Mouse (Mus musculus) lung, postnatal 0 days (tissue): ENCODE measurements around the gene Ifih1. TPM values are rescaled to one million over a fixed set of nuclear protein-coding genes. Genes with fewer than 3 reads are reported as not detected.

ENCODE experiments used
- ATAC-seq: fragments of 200-750 bp; cut with Nextera tagmentation; 2 replicates; pipeline ENCODE4 v1.8.0; 2017; ENCODE audit warnings: moderate library complexity
- DNase-seq: peaks from one replicate; pipeline ENCODE4 v3.0.0-alpha.2; 2016; ENCODE audit warnings: low spot score
- H3K27ac ChIP-seq: fragments of 300-500 bp; sonication (generic); 2 replicates; pipeline ENCODE4 v1.5.1; 2014; ENCODE audit warnings: antibody characterized with exemption, mild to moderate bottlenecking, low read length, mixed read lengths
- H3K27me3 ChIP-seq: fragments of 300-500 bp; sonication (generic); replicated peaks from 2 replicates; pipeline ENCODE4 v1.6.1; 2014; ENCODE audit warnings: low read length, mixed read lengths; ENCODE audit not compliant: insufficient read depth
- H3K36me3 ChIP-seq: fragments of 300-500 bp; sonication (generic); 2 replicates; pipeline ENCODE4 v1.6.1; 2014; ENCODE audit warnings: low read length, mixed read lengths; ENCODE audit not compliant: insufficient read depth
- H3K4me1 ChIP-seq: fragments of 300-500 bp; sonication (generic); 2 replicates; pipeline ENCODE4 v1.6.1; 2014; ENCODE audit warnings: antibody characterized with exemption, low read depth, low read length, mixed read lengths; ENCODE audit not compliant: insufficient read depth
- H3K4me2 ChIP-seq: fragments of 300-500 bp; sonication (generic); replicated peaks from 2 replicates; pipeline ENCODE4 v1.6.1; 2014; ENCODE audit warnings: low read depth, mild to moderate bottlenecking, low read length, moderate library complexity, mixed read lengths
- H3K4me3 ChIP-seq: fragments of 300-500 bp; sonication (generic); 2 replicates; pipeline ENCODE4 v1.5.1; 2014; ENCODE audit warnings: low read depth, low read length
- H3K9ac ChIP-seq: fragments of 300-500 bp; sonication (generic); replicated peaks from 2 replicates; pipeline ENCODE4 v1.6.1; 2014; ENCODE audit warnings: low read depth, mild to moderate bottlenecking
- H3K9me3 ChIP-seq: fragments of 300-500 bp; sonication (generic); 2 replicates; pipeline ENCODE4 v1.6.1; 2016; ENCODE audit warnings: low read length, mixed read lengths
- CTCF ChIP-seq: IDR thresholded peaks from 2 replicates; pipeline ENCODE4 v1.5.1; 2016; ENCODE audit warnings: antibody characterized with exemption, mild to moderate bottlenecking
- EP300 ChIP-seq: IDR thresholded peaks from 2 replicates; pipeline ENCODE4 v1.6.1; 2016; ENCODE audit warnings: antibody characterized with exemption, mild to moderate bottlenecking, control low read depth
- WGBS: fragments of 180-500 bp; shearing (Covaris S2); extraction: QIAGEN DNeasy Blood & Tissue Kit; methylation state at CpG from one replicate; pipeline ENCODE4 v1.1.7; 2014; 5-methylcytosine and 5-hydroxymethylcytosine counted together
- polyA plus RNA-seq: library from polyadenylated mRNA; unstranded; fragments of >200 nt; fragmentation: Nextera tagmentation; extraction: Ambion mirVana; gene quantifications from 2 replicates; pipeline ENCODE4 v1.2.1, GENCODE M21; 2015

The Ifih1 gene
- polyA plus RNA-seq, 1 experiment from 2014 or later: 7.5 TPM

DNA sequence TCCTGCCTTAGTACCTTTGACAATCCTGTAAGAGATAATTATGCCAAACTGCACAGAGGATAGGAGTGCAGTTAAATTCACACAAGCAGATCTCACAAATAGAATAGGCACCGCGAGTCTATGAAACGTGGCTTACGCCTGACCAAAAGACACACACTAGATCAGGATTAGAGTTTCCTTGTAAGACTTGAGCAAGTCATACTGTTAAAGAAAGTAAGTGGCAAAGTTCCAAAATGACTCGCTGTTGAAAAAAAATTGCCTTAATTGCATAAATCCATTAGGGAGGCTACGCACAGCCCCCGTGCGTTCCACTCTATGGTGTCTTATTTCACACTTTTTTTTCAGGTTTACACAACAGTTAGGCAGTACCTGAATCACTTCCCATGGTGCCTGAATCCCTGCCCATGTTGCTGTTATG, 23.0 kb downstream of the Ifih1 start:
- no peaks in the 10 kb centered on the region for H3K27me3 ChIP-seq
- H3K9ac ChIP-seq: no peak overlapping the region
- DNase-seq: peak; percentile 18
- no peaks in the 10 kb centered on the region for H3K4me1 ChIP-seq
- WGBS: 59% methylated on average over 8 of the region's 8 CpGs
- no peak overlapping the region for H3K4me3 ChIP-seq
- H3K27ac ChIP-seq: no peak overlapping the region
- H3K9me3 ChIP-seq: no peaks in the 10 kb centered on the region
- no peak overlapping the region for H3K4me2 ChIP-seq
- ATAC-seq: no peak
- TF ChIP-seq EP300: no peak
- no peak for TF ChIP-seq CTCF
- H3K36me3 ChIP-seq: 0 out of 2 replicates have a peak, but pooled peaks cover 2% of the 10 kb centered on the region

DNA sequence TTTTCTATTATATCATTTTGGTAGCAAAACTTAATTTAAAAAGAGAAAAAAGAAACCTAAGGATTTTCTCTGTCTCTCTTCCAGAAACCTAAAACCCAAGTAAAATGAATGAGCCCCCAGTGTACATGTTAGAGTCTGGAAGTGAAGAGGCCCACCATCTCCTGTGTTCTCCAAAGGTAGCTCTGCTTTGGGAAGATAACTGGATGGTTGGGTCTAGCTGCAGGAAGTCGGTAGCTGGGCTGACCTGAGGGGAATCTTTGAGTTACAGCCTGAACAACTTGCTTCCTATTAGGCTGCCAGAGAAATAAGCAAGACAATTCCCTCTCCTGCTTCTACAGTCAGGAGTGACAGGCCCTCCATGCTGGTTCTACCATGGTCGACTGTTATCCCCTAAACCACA, 26.4 kb downstream of the Ifih1 start:
- no peaks in the 10 kb centered on the region for H3K9me3 ChIP-seq
- DNase-seq: no peak
- H3K4me3 ChIP-seq: no peak overlapping the region
- H3K4me2 ChIP-seq: no peak overlapping the region
- H3K36me3 ChIP-seq: 0 out of 2 replicates have a peak, but pooled peaks cover 2% of the 10 kb centered on the region
- H3K9ac ChIP-seq: no peak overlapping the region
- no peak overlapping the region for H3K27ac ChIP-seq
- TF ChIP-seq EP300 (no peak), CTCF (no peak)
- 44% methylated on average over 2 of the region's 2 CpGs for WGBS
- H3K27me3 ChIP-seq: no peaks in the 10 kb centered on the region
- no peak for ATAC-seq
- H3K4me1 ChIP-seq: no peaks in the 10 kb centered on the region

GRCm38 (mm10) chr2:62618934-62619341, 27.1 kb downstream of the Ifih1 start:
- TF ChIP-seq EP300 (no peak), CTCF (no peak)
- DNase-seq (no peak), ATAC-seq (no peak)
- Histone ChIP-seq H3K27ac (no peak overlapping the region), H3K4me2 (no peak overlapping the region), H3K4me3 (no peak overlapping the region), H3K9me3 (no peaks in the 10 kb centered on the region), H3K27me3 (no peaks in the 10 kb centered on the region), H3K4me1 (no peaks in the 10 kb centered on the region), H3K36me3 (0 out of 2 replicates have a peak, but pooled peaks cover 6% of the 10 kb centered on the region), H3K9ac (no peak overlapping the region)
- WGBS: 45% methylated on average over 7 of the region's 7 CpGs

DNA sequence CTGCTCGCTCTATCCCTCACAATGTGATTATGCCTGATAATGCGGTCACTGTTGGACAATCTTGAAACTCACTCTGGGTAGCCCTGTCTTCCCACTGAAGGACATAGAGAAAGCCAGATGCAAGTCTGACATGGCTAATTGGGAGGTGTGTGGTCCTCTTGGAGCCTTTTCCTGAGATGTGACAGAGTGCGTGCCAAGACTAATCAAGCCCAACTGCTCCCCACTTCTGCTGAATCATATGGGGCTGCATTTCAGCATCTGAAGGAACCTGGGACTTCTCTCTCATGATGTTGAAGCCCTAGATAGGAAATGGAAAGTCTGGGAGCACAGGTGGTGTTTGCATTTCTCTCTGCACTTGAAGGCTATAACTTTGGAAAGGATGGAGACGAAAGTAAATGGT, 32.9 kb downstream of the Ifih1 start:
- Histone ChIP-seq H3K9me3 (no peaks in the 10 kb centered on the region), H3K4me3 (no peak overlapping the region), H3K27me3 (no peaks in the 10 kb centered on the region), H3K4me1 (no peaks in the 10 kb centered on the region), H3K27ac (no peak overlapping the region), H3K36me3 (0 out of 2 replicates have a peak, but pooled peaks cover 9% of the 10 kb centered on the region), H3K4me2 (no peak overlapping the region), H3K9ac (no peak overlapping the region)
- DNase-seq (no peak), ATAC-seq (no peak)
- TF ChIP-seq CTCF: no peak
- TF ChIP-seq EP300: no peak
- WGBS: 89% methylated on average over 4 of the region's 4 CpGs

- H3K9ac ChIP-seq: no peak overlapping the region
- H3K9me3 ChIP-seq: no peaks in the 10 kb centered on the region
- no peak for TF ChIP-seq EP300
- TF ChIP-seq CTCF: no peak
- H3K4me2 ChIP-seq: no peak overlapping the region
- no peaks in the 10 kb centered on the region for H3K27me3 ChIP-seq
- no peak overlapping the region for H3K27ac ChIP-seq
- H3K4me3 ChIP-seq: no peak overlapping the region
- H3K4me1 ChIP-seq: no peaks in the 10 kb centered on the region
- DNase-seq (no peak), ATAC-seq (no peak)
- 0 out of 2 replicates have a peak, but pooled peaks cover 5% of the 10 kb centered on the region for H3K36me3 ChIP-seq
- 82% methylated on average over 16 of the region's 16 CpGs for WGBS
Observed at GRCm38 (mm10) chr2:62606205-62606604, 39.9 kb downstream of the Ifih1 start.

GRCm38 (mm10) chr2:62603530-62603929, 42.5 kb downstream of the Ifih1 start:
- H3K4me1 ChIP-seq: no peaks in the 10 kb centered on the region
- ATAC-seq (no peak), DNase-seq (no peak)
- no peaks in the 10 kb centered on the region for H3K27me3 ChIP-seq
- no peaks in the 10 kb centered on the region for H3K9me3 ChIP-seq
- no peak overlapping the region for H3K4me2 ChIP-seq
- 0 out of 2 replicates have a peak, but pooled peaks cover 3% of the 10 kb centered on the region for H3K36me3 ChIP-seq
- H3K4me3 ChIP-seq: no peak overlapping the region
- H3K9ac ChIP-seq: no peak overlapping the region
- WGBS: 83% methylated on average over 5 of the region's 5 CpGs
- TF ChIP-seq CTCF: no peak
- no peak for TF ChIP-seq EP300
- no peak overlapping the region for H3K27ac ChIP-seq

- no peak for TF ChIP-seq EP300
- TF ChIP-seq CTCF: no peak
- WGBS: 82% methylated on average over 5 of the region's 5 CpGs
- Histone ChIP-seq H3K4me1 (no peaks in the 10 kb centered on the region), H3K9ac (no peak overlapping the region), H3K9me3 (no peaks in the 10 kb centered on the region), H3K4me3 (no peak overlapping the region), H3K36me3 (0 out of 2 replicates have a peak, but pooled peaks cover 3% of the 10 kb centered on the region), H3K4me2 (no peak overlapping the region), H3K27ac (no peak overlapping the region), H3K27me3 (no peaks in the 10 kb centered on the region)
- ATAC-seq (no peak), DNase-seq (no peak)
Observed at GRCm38 (mm10) chr2:62596586-62596985, 49.5 kb downstream of the Ifih1 start.
